Mouse (Mus musculus) adipocyte (in vitro differentiated cells): ENCODE data around the gene Mapre3.
A peak's percentile ranks its signal among the peaks of the same experiment; 100 is the strongest.

ENCODE experiments used
- DNase-seq: peaks from one replicate; pipeline ENCODE4 v3.0.0-alpha.2; 2016; ENCODE audit warnings: low spot score

Gene Mapre3

DNA sequence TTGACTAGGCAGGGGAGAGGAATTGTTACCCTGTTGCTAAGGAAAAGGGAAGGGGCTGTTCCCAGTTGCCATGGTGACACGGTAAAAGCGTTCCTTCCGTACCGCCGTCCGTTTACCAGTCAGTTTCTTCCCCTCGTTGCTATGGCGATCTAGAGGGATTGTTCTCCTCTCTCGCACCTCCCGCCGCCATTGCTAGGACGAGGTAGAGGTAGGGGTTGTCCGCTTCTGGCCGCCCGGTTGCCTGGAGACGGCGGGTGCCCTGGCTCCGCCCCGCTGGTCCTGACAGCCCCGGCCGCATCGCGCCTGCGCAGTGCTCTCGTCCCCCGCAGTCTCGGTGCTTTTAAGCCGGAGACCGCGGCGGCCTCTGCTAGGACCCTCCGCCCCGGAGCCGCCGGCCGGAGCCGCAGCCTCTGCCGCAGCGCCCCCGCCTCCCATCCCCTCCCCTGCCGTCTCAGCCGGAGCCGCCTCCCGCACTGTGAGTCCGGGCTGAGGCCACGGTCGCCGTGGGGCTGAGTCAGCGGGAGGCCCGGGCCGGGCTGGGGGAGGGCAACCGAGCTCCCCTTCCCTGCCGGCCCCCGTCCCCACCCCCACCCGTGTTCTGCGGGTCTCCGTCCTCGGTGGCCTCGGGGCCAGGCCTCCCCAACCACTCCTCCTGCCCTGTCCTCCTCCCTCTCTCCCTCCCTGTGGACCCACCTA, at the start of gene Mapre3:
TSS of gene Mapre3 (plus strand) at position 218 of the 696 bp plus-strand sequence.
- peak; percentile 80 for DNase-seq

GRCm38 (mm10) chr5:30765596-30766370, 48.7 kb upstream of the Mapre3 start:
- DNase-seq, result no peak

DNA sequence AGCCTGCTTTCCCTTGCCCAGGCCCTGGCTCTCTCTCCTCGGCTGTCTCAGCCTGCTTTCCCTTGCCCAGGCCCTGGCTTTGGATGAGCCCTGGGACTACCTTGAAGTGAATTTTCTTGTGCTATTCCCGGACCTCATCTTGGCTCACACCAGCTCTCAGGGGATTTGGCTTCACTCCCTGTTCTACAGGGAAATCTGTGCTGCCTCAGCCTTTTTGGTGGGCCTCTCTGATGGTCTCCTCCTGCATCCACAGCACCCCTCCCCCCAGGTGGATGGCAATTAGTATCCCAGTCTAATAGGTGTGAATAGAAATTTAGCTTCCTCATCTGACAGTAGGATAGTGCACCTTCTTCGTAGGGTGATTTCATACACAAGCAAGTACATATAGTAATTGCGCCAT, 46.4 kb upstream of the Mapre3 start:
- no peak for DNase-seq

GRCm38 (mm10) chr5:30768598-30768997, 45.8 kb upstream of the Mapre3 start:
- DNase-seq, result no peak

DNA sequence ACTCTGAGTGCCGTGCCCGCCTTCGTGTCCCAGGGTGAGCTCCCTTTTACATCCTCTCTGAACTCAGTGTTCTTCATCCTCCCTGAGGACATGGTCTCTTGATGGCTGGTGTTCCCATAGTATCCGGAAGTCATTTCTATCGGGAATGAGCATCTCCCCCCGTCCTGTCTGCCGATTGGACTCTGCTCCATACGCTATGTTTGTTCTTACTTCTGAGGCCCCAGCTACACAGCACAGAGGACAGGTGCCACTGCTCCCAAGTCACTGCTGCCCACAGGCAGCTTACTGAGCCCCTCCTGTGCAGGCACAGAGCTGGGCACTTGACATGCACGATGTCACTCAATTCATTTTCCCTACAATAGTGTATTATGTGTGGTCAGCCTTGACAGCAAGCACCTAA, 45.4 kb upstream of the Mapre3 start:
- DNase-seq, result no peak

DNA sequence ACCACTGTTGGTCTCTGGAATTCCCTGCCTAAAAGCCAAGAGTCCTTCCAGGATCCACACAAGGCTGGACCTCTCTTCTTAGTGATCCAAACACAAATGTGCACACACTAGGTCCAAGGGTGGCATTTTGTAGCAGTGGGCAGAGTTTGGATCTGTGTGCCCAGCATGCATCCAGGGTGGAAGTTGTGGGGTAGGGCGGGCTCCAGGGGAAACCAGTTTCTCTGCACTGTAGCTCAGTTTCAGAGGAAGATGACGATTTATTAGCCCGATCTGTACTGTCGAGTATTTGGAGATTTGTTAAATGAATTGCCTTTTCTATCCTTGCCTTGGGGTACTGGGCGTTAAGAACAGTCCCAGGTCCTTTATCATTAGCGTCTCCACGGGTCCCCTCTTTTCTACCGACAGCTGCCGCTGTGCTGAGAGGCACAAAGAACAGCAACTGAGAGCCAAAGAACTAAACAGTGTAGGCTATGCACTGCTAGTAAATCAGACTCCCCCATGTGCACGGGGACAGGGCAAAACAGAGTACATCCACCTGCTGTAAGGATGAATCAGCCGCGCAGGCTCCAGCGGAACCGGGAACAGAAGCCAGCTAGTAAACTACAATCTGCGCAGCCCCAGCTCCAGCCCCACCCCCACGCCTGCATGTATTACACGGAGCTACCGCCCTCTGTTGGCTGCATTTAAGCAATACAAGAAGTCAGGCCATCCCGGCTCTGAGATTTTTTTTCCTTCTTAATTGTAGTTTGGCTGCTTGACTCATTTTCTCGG, 39.7 kb upstream of the Mapre3 start:
- DNase-seq, result peak; percentile 83

DNA sequence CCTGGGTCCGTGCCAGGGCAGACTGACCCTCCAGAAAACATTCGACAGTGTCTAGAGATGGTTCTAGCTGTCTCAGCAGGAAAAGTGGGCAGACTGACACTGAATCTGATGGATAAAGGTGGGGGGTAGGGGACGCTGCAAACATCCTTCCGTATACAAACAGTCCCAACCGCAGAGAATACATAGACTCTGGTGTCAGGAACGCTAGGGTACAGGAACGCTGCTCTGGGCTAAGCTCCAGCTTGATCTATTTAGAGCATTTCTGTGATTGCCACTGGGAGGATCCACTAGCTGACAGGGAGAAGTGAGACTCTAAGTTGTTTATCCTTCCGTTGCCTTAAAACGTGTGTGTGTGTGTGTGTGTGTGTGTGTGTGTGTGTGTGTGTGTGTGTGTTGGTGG, 33.7 kb upstream of the Mapre3 start:
- no peak for DNase-seq

GRCm38 (mm10) chr5:30781147-30781546, 33.3 kb upstream of the Mapre3 start:
- DNase-seq, result no peak

- DNase-seq, result no peak
These were observed 27.1 kb upstream of the Mapre3 start for GRCm38 (mm10) chr5:30787381-30787780.

DNA sequence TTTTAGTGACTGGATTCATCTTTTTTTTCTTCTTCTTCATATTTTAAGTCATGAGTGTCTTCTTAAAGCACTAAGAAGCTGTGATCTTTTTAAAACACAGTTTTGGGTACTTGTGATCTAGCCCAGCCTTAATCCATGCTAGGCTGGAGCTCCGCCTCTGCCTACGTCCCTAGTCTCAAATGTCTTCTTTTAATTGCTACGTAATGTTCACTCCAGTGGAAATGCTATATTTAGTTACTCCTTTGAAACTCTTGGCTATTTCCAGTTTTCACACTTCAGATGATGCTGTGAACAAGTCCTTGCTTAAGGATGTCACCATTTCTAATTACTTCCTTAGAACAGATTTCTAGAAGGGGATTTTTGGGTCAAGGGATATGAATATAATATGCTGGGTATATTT, 24.4 kb upstream of the Mapre3 start:
- no peak for DNase-seq

GRCm38 (mm10) chr5:30796125-30796524, 18.3 kb upstream of the Mapre3 start:
- DNase-seq, result peak; percentile 56

DNA sequence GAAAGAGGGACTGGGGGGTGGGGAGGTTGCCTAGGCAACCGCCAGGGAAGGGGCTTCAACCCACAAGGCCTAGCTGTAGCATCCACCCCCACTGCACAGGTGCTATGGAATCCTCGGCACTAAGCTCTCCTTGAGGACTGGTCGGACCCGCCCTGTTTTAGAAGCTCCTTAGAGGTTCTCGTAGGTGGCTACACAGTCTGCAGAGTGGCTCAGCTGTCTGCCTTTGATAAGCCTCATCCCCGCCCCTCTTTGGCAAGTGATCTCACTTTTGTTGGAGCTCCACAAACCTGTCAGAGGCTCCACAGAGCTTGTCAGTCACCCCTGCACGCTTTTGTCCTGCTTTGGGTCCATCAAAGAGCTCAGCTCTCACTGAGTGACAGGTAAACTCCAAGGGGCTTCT, 17.0 kb upstream of the Mapre3 start:
- no peak for DNase-seq

GRCm38 (mm10) chr5:30797982-30798381, 16.5 kb upstream of the Mapre3 start:
- no peak for DNase-seq

DNA sequence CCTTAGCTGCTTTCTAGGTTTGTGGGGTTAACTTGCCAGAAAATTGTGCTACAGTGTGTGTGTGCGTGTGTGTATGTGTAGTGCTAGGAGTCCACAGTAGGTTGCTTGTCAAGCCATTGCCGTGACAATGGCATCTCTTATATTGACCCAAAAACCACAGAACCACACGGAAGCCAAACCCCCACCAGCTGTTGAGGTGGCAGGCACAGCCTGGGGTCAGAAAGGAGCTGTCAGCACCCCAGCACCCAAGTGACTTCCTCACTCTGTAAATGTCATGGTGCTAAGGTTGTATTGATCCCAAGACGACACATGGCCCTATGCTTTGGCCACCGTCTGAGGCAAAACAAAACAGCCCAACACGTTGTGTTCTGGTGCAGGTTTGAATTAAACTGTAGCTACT, 15.5 kb upstream of the Mapre3 start:
- DNase-seq, result no peak

GRCm38 (mm10) chr5:30802724-30803467, 11.5 kb upstream of the Mapre3 start:
- no peak for DNase-seq

DNA sequence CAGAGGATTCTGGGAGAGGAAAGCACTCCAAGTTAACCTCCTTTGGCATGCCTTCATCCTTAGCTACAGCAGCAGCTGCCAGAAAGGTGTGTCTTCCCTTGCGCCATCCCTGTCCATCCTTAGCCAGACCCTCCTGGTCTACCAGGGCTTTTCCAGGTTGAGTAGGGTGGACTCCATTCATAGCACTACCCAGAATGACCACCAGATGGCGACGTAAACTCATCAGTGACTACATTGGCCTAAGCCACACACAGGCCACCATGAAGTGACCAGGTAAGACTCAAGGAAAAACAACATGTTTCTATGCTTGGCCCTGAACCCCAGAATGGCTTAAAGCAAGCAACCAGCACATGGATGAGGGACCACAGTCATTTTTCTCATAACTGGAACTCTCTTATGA, 8.3 kb upstream of the Mapre3 start:
- DNase-seq, result peak; percentile 94

GRCm38 (mm10) chr5:30815120-30815465, 652 bp downstream of the Mapre3 start:
- no peak for DNase-seq

DNA sequence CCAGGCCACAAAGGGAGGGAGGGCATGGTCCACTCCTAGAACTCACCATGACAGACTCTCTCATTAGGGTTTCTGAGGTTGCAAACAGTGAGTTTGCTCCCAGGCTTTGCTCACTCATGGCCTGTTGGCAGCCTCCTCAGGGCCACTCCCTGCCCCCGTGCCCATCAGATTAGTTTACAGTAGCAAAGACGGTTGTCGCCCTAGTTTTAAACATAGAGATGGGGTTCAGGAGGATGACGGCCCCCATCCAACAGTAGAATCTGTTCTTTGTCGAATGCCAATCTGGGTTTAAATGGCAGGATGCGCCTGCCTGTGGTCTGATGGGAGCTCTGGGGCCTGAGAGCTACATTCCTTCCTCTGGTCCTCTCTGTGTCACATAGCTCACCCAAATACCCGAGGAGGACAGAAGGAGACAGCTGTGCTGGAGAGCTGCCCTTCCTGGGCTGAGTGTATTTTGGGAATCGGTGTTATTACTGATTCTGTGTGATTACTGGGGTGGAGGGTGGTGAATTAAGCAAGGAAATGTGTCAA, 1.9 kb downstream of the Mapre3 start:
- peak; percentile 30 for DNase-seq

DNA sequence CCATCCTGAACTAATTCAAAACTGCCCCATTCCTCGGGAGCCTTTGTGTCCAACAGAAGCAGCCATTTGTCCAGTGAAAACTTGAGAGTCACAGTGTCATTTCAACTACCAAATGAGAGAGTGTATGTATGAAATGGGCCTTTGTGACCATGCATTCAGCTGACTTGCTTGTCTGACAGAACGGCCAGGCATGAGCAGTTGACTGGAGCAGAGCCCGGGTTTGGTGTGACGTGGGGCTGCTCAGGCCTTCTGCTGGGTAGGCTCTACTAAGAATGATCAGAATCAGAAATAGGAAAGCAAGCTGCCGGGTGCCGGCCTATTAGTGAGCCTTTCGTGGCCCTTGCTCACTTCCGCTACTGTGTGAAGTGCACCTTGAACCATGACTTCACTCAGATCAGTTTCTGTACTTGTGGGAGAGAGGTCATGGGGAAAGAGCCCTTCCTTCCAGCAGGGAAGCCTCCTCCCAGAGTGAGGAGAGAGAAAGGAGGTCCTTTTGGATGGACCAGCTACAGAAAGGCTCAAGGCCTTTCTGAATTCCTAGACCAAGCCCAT, 4.4 kb downstream of the Mapre3 start:
- DNase-seq, result no peak

- peak; percentile 30 for DNase-seq
These were observed 8.2 kb downstream of the Mapre3 start for GRCm38 (mm10) chr5:30822689-30823088.

GRCm38 (mm10) chr5:30823091-30823490, 8.7 kb downstream of the Mapre3 start:
- DNase-seq, result no peak
